Comparison of ENCODE assay signal across 8 mouse cellular contexts in genomic region chr8:124661781-124662180, GRCm38 (mm10). TPM values are rescaled to one million over a fixed set of nuclear protein-coding genes. Genes with fewer than 3 reads are reported as not detected.
DNase-seq lines count a peak whose midpoint lies in the region; ATAC-seq and TF ChIP-seq lines count a peak whose summit lies in the region.

No protein-coding gene starts in this region.

- H3K9me3 ChIP-seq in liver, postnatal 0 days (ENCODE audit: low read length) = no peaks in the 10 kb centered on the region

- peak overlapping the region; percentile 88 for H3K4me3 ChIP-seq in brown adipose tissue, adult 24 weeks (ENCODE audit: insufficient read depth, low read depth, low read length)
- peak overlapping the region; percentile 84 for H3K4me3 ChIP-seq in liver, postnatal 0 days (ENCODE audit: low read depth, low read length)

- no peak for TF ChIP-seq CTCF in liver, postnatal 0 days (IDR thresholded peaks at IDR 0.05; ENCODE audit: low read depth)

- peak overlapping the region; percentile 93 for H3K4me2 ChIP-seq in liver, postnatal 0 days (ENCODE audit: low read depth, low read length)

- no peaks in the 10 kb centered on the region for H3K36me3 ChIP-seq in liver, postnatal 0 days (replicated peaks; ENCODE audit: insufficient read depth, low read length)

- 42% methylated on average over 9 of the region's 9 CpGs for WGBS in liver, postnatal 0 days (ENCODE audit: insufficient replicate concordance)

- H3K27ac ChIP-seq in brown adipose tissue, adult 24 weeks (replicated peaks; ENCODE audit: low read depth, low read length) = no peak overlapping the region
- peak overlapping the region; percentile 83 for H3K27ac ChIP-seq in liver, postnatal 0 days (ENCODE audit: low read depth)

- TF ChIP-seq EP300 in liver, postnatal 0 days (IDR thresholded peaks at IDR 0.05; ENCODE audit: low read depth) = no peak

- no peak for ATAC-seq in liver, postnatal 0 days

- peaks cover 9% of the 10 kb centered on the region for H3K4me1 ChIP-seq in brown adipose tissue, adult 24 weeks (ENCODE audit: control insufficient read depth, insufficient read depth, insufficient read length, low read length)
- H3K4me1 ChIP-seq in liver, postnatal 0 days (ENCODE audit: insufficient read depth) = peaks cover 50% of the 10 kb centered on the region

- H3K9ac ChIP-seq in liver, postnatal 0 days (replicated peaks) = peak overlapping the region; percentile 86

- H3K27me3 ChIP-seq in liver, postnatal 0 days (ENCODE audit: insufficient read depth, low read length) = no peaks in the 10 kb centered on the region

- DNase-seq in layer of hippocampus, adult 11-12 months (ENCODE audit: low spot score) = peak; percentile 39
- DNase-seq in layer of hippocampus, postnatal 36 days = no peak
- DNase-seq in heart, postnatal 4 days = peak; percentile 30
- DNase-seq in liver, postnatal 0 days = no peak
- no peak for DNase-seq in T-cell, adult 2 months (ENCODE audit: low spot score)
- DNase-seq in layer of hippocampus, postnatal 25 days (ENCODE audit: extremely low spot score in 1 of 2, low spot score in 1 of 2) = no peak
- no peak for DNase-seq in adrenal gland, postnatal 36 days

RNA-seq across cellular contexts. Expression of gene 2310022B05Rik, which starts 1.4 kb away (rescaled TPM):
- 10 to 100 TPM; 71.9 to 76.2 TPM for total RNA-seq in layer of hippocampus, postnatal 36 days (2021)
- 7.7 and 10.0 TPM in 2 replicates for polyA plus RNA-seq in brown adipose tissue, adult 24 weeks (2012; ENCODE audit: insufficient read depth, insufficient read length, missing spikeins)
- 100 to 1,000 TPM; 173 to 189 TPM for total RNA-seq in heart, postnatal 4 days (2021)
- polyA plus RNA-seq in liver, postnatal 0 days (2015; fragmentation: Nextera tagmentation; extraction: Ambion mirVana) = 4.1 and 4.2 TPM in 2 replicates
- total RNA-seq in layer of hippocampus, postnatal 25 days (2021) = 10 to 100 TPM; 83.2 to 86.9 TPM
- total RNA-seq in adrenal gland, postnatal 36 days (2021) = 10 to 100 TPM; 38.9 to 47.8 TPM

Comparison
In these comparisons a context has a peak if more than half of its experiments do, and no peak if none do; other contexts are left out.
1. DNase-seq: peak in layer of hippocampus, adult 11-12 months (single experiment) and heart, postnatal 4 days (single experiment); none in layer of hippocampus, postnatal 36 days (0 of 2), liver, postnatal 0 days (single experiment), T-cell, adult 2 months (single experiment), layer of hippocampus, postnatal 25 days (0 of 2) and adrenal gland, postnatal 36 days (0 of 2).